Mouse (Mus musculus): Measurements from ENCODE around the gene Ube2s.

- no peak for TF ChIP-seq ZNF384 (IDR thresholded peaks at IDR 0.05; ENCODE audit: low read depth, low read length)
- no peak for TF ChIP-seq MAFK (IDR thresholded peaks at IDR 0.05; ENCODE audit: insufficient read depth, low read depth, low read length)
Measured at GRCm38 (mm10) chr7:4802247-4802646, 10.1 kb downstream of the Ube2s start.
